Mouse (Mus musculus) embryonic facial prominence, embryonic 13.5 days (tissue): ENCODE results near the gene Fam117a. TPM values are rescaled to one million over a fixed set of nuclear protein-coding genes. Genes with fewer than 3 reads are reported as not detected.

Experiments used
- ATAC-seq: fragments of 200-750 bp; cut with Nextera tagmentation; 2 replicates; pipeline ENCODE4 v1.8.0; 2017; ENCODE audit warnings: low read depth; ENCODE audit not compliant: insufficient number of reproducible peaks, insufficient read depth, low FRiP score, low TSS enrichment
- H3K27ac ChIP-seq: fragments of 300-500 bp; sonication (generic); 2 replicates; pipeline ENCODE4 v1.5.1; 2015; ENCODE audit warnings: moderate library complexity, mild to moderate bottlenecking, inconsistent platforms
- H3K27me3 ChIP-seq: fragments of 300-500 bp; sonication (generic); 2 replicates; pipeline ENCODE4 v1.6.1; 2015; ENCODE audit warnings: mild to moderate bottlenecking, inconsistent platforms
- H3K36me3 ChIP-seq: fragments of 300-500 bp; sonication (generic); 2 replicates; pipeline ENCODE4 v1.6.1; 2015; ENCODE audit warnings: mild to moderate bottlenecking, inconsistent platforms
- H3K4me1 ChIP-seq: fragments of 300-500 bp; sonication (generic); 2 replicates; pipeline ENCODE4 v1.6.1; 2015; ENCODE audit warnings: inconsistent platforms
- H3K4me2 ChIP-seq: fragments of 300-500 bp; sonication (generic); 2 replicates; pipeline ENCODE4 v1.6.1; 2015; ENCODE audit warnings: moderate library complexity, mild to moderate bottlenecking, inconsistent platforms
- H3K4me3 ChIP-seq: fragments of 300-500 bp; sonication (generic); 2 replicates; pipeline ENCODE4 v1.5.1; 2015; ENCODE audit warnings: mild to moderate bottlenecking, inconsistent platforms
- H3K9ac ChIP-seq: fragments of 300-500 bp; sonication (generic); 2 replicates; pipeline ENCODE4 v1.6.1; 2015; ENCODE audit warnings: mild to moderate bottlenecking, inconsistent platforms
- H3K9me3 ChIP-seq: fragments of 300-500 bp; sonication (generic); 2 replicates; pipeline ENCODE4 v1.6.1; 2016; ENCODE audit warnings: inconsistent platforms
- WGBS: fragments of 180-500 bp; shearing (Covaris S2); methylation state at CpG from one replicate; pipeline ENCODE4 v1.1.7; 2015; ENCODE audit warnings: mixed read lengths; 5-methylcytosine and 5-hydroxymethylcytosine counted together
- polyA plus RNA-seq: library from polyadenylated mRNA; unstranded; fragments of >200 nt; fragmentation: Nextera tagmentation; extraction: Ambion mirVana; gene quantifications from 2 replicates; pipeline ENCODE4 v1.2.1, GENCODE M21; 2015

Fam117a gene
- polyA plus RNA-seq, 1 experiment from 2014 or later: 17.4 TPM

- Histone ChIP-seq H3K4me2 (peak overlapping the region; percentile 28), H3K9ac (no peak overlapping the region), H3K36me3 (no peaks in the 10 kb centered on the region), H3K9me3 (no peaks in the 10 kb centered on the region), H3K4me3 (no peak overlapping the region), H3K4me1 (peaks cover 27% of the 10 kb centered on the region), H3K27ac (peak overlapping the region; percentile 64), H3K27me3 (no peaks in the 10 kb centered on the region)
- 28% methylated on average over 6 of the region's 6 CpGs for WGBS
- no peak for ATAC-seq
These were observed 74.7 kb downstream of the Fam117a start for GRCm38 (mm10) chr11:95411453-95412013.

- 0 out of 2 replicates have a peak overlapping the region, but pooled peaks have one; percentile 8 for H3K27ac ChIP-seq
- H3K4me2 ChIP-seq: no peak overlapping the region
- no peaks in the 10 kb centered on the region for H3K27me3 ChIP-seq
- WGBS: 78% methylated on average over 3 of the region's 3 CpGs
- H3K4me3 ChIP-seq: no peak overlapping the region
- no peaks in the 10 kb centered on the region for H3K36me3 ChIP-seq
- no peaks in the 10 kb centered on the region for H3K9me3 ChIP-seq
- H3K9ac ChIP-seq: no peak overlapping the region
- no peak for ATAC-seq
- H3K4me1 ChIP-seq: peaks cover 32% of the 10 kb centered on the region
These were observed 75.8 kb downstream of the Fam117a start for GRCm38 (mm10) chr11:95412615-95413014.

GRCm38 (mm10) chr11:95413641-95414535 lies 77.1 kb downstream of the Fam117a start, which contains the start of gene Spop:
TSS of gene Spop (plus strand) at chr11:95414080.
- ATAC-seq: peak; percentile 81
- WGBS: 2% methylated on average over 56 of the region's 58 CpGs
- H3K9ac ChIP-seq: peak within 1 kb of the TSS; percentile 78

GRCm38 (mm10) chr11:95414536-95415161 lies 77.8 kb downstream of the Fam117a start:
- WGBS: under 1% methylated on average over 28 of the region's 28 CpGs
- peak; percentile 86 for ATAC-seq
- Histone ChIP-seq H3K27me3 (no peaks in the 10 kb centered on the region), H3K36me3 (peaks cover 8% of the 10 kb centered on the region; the same call in 1 of the 2 replicates), H3K27ac (peak overlapping the region; percentile 94), H3K9ac (peak overlapping the region; percentile 78), H3K9me3 (no peaks in the 10 kb centered on the region), H3K4me3 (peak overlapping the region; percentile 67), H3K4me1 (peaks cover 32% of the 10 kb centered on the region), H3K4me2 (peak overlapping the region; percentile 70)

More at GRCm38 (mm10) chr11:95413641-95414535, 77.1 kb downstream of the Fam117a start, which contains the start of gene Spop:
- H3K4me1 ChIP-seq: peaks cover 32% of the 10 kb centered on the region
- H3K4me3 ChIP-seq: peak within 1 kb of the TSS; percentile 67
- H3K4me2 ChIP-seq: peak within 1 kb of the TSS; percentile 70
- peak within 1 kb of the TSS; percentile 94 for H3K27ac ChIP-seq
- H3K27me3 ChIP-seq: no peaks in the 10 kb centered on the region
- no peaks in the 10 kb centered on the region for H3K9me3 ChIP-seq
- peaks cover 5% of the 10 kb centered on the region; the same call in 1 of the 2 replicates for H3K36me3 ChIP-seq

- H3K27ac ChIP-seq: no peak overlapping the region
- peaks cover 32% of the 10 kb centered on the region for H3K4me1 ChIP-seq
- no peaks in the 10 kb centered on the region for H3K9me3 ChIP-seq
- H3K4me2 ChIP-seq: peak overlapping the region; percentile 70
- no peaks in the 10 kb centered on the region for H3K27me3 ChIP-seq
- ATAC-seq: no peak
- H3K4me3 ChIP-seq: peak overlapping the region; percentile 67
- H3K9ac ChIP-seq: peak overlapping the region; percentile 37; the same call in 1 of the 2 replicates
- H3K36me3 ChIP-seq: peaks cover 12% of the 10 kb centered on the region; the same call in 1 of the 2 replicates
These were observed 79.1 kb downstream of the Fam117a start for GRCm38 (mm10) chr11:95415931-95416330.

- WGBS: 92% methylated on average over 5 of the region's 5 CpGs
- Histone ChIP-seq H3K36me3 (peaks cover 12% of the 10 kb centered on the region; the same call in 1 of the 2 replicates), H3K4me1 (peaks cover 21% of the 10 kb centered on the region)
These were observed 80.5 kb downstream of the Fam117a start for GRCm38 (mm10) chr11:95417341-95417740.

GRCm38 (mm10) chr11:95420880-95421435 lies 84.1 kb downstream of the Fam117a start:
- Histone ChIP-seq H3K36me3 (peaks cover 12% of the 10 kb centered on the region; the same call in 1 of the 2 replicates), H3K4me2 (no peak overlapping the region), H3K9ac (no peak overlapping the region), H3K27ac (no peak overlapping the region), H3K27me3 (no peaks in the 10 kb centered on the region), H3K9me3 (no peaks in the 10 kb centered on the region), H3K4me1 (peaks cover 9% of the 10 kb centered on the region), H3K4me3 (no peak overlapping the region)
- ATAC-seq: no peak
- 73% methylated on average over 2 of the region's 2 CpGs for WGBS

More at GRCm38 (mm10) chr11:95417341-95417740, 80.5 kb downstream of the Fam117a start:
- Histone ChIP-seq H3K27ac (no peak overlapping the region), H3K27me3 (no peaks in the 10 kb centered on the region), H3K9ac (no peak overlapping the region), H3K4me3 (no peak overlapping the region), H3K4me2 (no peak overlapping the region), H3K9me3 (no peaks in the 10 kb centered on the region)
- no peak for ATAC-seq

- no peak overlapping the region for H3K4me3 ChIP-seq
- H3K36me3 ChIP-seq: 0 out of 2 replicates have a peak, but pooled peaks cover 8% of the 10 kb centered on the region
- no peak overlapping the region for H3K27ac ChIP-seq
- H3K9ac ChIP-seq: no peak overlapping the region
- H3K4me2 ChIP-seq: no peak overlapping the region
- no peak for ATAC-seq
- no peaks in the 10 kb centered on the region for H3K27me3 ChIP-seq
- no peaks in the 10 kb centered on the region for H3K4me1 ChIP-seq
- H3K9me3 ChIP-seq: no peaks in the 10 kb centered on the region
- WGBS: 79% methylated on average over 3 of the region's 3 CpGs
These were observed 86.7 kb downstream of the Fam117a start for GRCm38 (mm10) chr11:95423505-95423904.

GRCm38 (mm10) chr11:95431344-95431743 lies 94.5 kb downstream of the Fam117a start:
- Histone ChIP-seq H3K4me3 (no peak overlapping the region), H3K9me3 (no peaks in the 10 kb centered on the region), H3K9ac (no peak overlapping the region), H3K27ac (no peak overlapping the region), H3K4me1 (0 out of 2 replicates have a peak, but pooled peaks cover 3% of the 10 kb centered on the region), H3K27me3 (no peaks in the 10 kb centered on the region), H3K4me2 (no peak overlapping the region), H3K36me3 (peaks cover 11% of the 10 kb centered on the region; the same call in 1 of the 2 replicates)
- WGBS: 82% methylated on average over 2 of the region's 2 CpGs
- no peak for ATAC-seq
